Mouse (Mus musculus): ENCODE results near the gene Ccnk.

- TF ChIP-seq CTCF (IDR thresholded peaks at IDR 0.05; ENCODE audit: low read depth, low read length) (no peak), POLR2A (IDR thresholded peaks at IDR 0.05; ENCODE audit: borderline replicate concordance, low read depth, low read length) (no peak)
These were observed 32.7 kb downstream of the Ccnk start for GRCm38 (mm10) chr12:108212071-108212470.
